Mouse (Mus musculus) cerebellum, adult 2 months (tissue): ENCODE data around the gene Ptpra. TPM values are rescaled to one million over a fixed set of nuclear protein-coding genes. Genes with fewer than 3 reads are reported as not detected.

Experiments
- DNase-seq, 2 experiments: peaks; one replicate each; pipeline ENCODE4 v3.0.0; 2021
- H3K27ac ChIP-seq: fragments of 200-500 bp; 2 replicates; pipeline ENCODE4 v1.5.1; 2012; ENCODE audit warnings: low read length, control low read depth, inconsistent platforms; ENCODE audit not compliant: insufficient read depth
- H3K27me3 ChIP-seq: fragments of 200-500 bp; 2 replicates; pipeline ENCODE4 v1.6.1; 2012; ENCODE audit warnings: inconsistent platforms, mild to moderate bottlenecking, low read length, moderate library complexity; ENCODE audit not compliant: control insufficient read depth, insufficient read depth
- H3K4me1 ChIP-seq: fragments of 200-500 bp; 2 replicates; pipeline ENCODE4 v1.6.1; 2011; ENCODE audit warnings: low read length; ENCODE audit not compliant: control insufficient read depth, insufficient read depth
- H3K4me3 ChIP-seq: fragments of 200-500 bp; replicated peaks from 2 replicates; pipeline ENCODE3; 2011; ENCODE audit warnings: mild to moderate bottlenecking, low read depth, low read length, control low read depth; ENCODE audit not compliant: insufficient read depth
- CTCF ChIP-seq: fragments of 200-500 bp; IDR thresholded peaks from 2 replicates; pipeline ENCODE4 v1.5.1; 2011; ENCODE audit warnings: low read depth, mild to moderate bottlenecking, control low read depth, low read length, moderate library complexity, borderline replicate concordance; ENCODE audit not compliant: insufficient read depth
- POLR2A ChIP-seq: fragments of 200-500 bp; IDR thresholded peaks from 2 replicates; pipeline ENCODE4 v1.6.1; 2011; ENCODE audit warnings: low read length, control low read depth, borderline replicate concordance; ENCODE audit not compliant: insufficient read depth
- WGBS: fragments of 180-500 bp; shearing (Covaris S2); methylation state at CpG from one replicate; pipeline ENCODE4 v1.1.7; 2018; 5-methylcytosine and 5-hydroxymethylcytosine counted together
- polyA plus RNA-seq: library from polyadenylated mRNA; depleted of rRNA; stranded (reverse); fragments of >200 nt; gene quantifications from 2 replicates; pipeline ENCODE4 v1.2.3, GENCODE M21; 2012

The Ptpra gene
- polyA plus RNA-seq, 1 experiment = 159 TPM

GRCm38 (mm10) chr2:130582552-130582951 is 132.5 kb downstream of the Ptpra start, which contains the start of gene Avp:
TSS of gene Avp (minus strand) at chr2:130582554.
- DNase-seq = no peak
- no peak within 1 kb of the TSS for H3K27ac ChIP-seq
- peaks cover 6% of the 10 kb centered on the region; the same call in 1 of the 2 replicates for H3K4me1 ChIP-seq
- no peak for TF ChIP-seq CTCF
- WGBS = 37% methylated on average over 10 of the region's 10 CpGs
- H3K27me3 ChIP-seq = no peaks in the 10 kb centered on the region; the same call in 1 of the 2 replicates
- H3K4me3 ChIP-seq = no peak within 1 kb of the TSS

DNA sequence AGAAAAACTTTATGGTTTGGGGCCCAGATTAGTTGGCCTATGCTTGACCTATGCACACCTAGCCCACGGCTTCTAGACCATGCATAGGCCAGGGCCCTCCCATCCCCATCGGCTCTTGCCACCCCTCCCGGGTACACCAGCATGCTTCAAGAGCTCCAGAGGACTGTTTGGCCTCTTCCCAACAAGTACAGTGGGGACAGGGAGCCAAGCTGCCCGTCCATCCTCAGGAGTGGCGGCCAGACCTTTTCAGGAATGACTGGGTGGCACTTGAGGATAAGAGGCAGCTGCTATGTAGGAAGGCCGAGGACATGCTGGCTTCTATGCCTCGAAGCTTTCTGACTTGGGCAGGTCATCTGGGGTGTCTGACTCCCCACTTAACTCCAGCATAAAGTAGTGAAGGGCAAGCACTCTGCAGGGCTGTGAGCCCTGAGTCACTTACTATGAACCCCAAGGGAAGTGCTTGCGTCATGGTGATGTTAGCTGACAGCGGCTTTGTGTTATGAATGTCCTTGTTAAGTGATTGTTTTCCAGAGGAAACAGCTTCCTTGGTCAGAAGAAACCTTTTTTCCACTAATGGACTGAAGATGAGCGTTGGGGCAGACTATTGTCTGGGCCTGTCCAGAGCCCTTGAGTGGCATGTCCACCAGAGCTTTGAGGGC is 134.0 kb downstream of the Ptpra start:
- TF ChIP-seq CTCF (no peak), POLR2A (no peak)
- 49% methylated on average over 10 of the region's 10 CpGs for WGBS
- H3K27ac ChIP-seq = no peak overlapping the region

GRCm38 (mm10) chr2:130586016-130586415 is 135.9 kb downstream of the Ptpra start:
- Histone ChIP-seq H3K27ac (no peak overlapping the region), H3K4me1 (peaks cover 3% of the 10 kb centered on the region; the same call in 1 of the 2 replicates), H3K4me3 (no peak overlapping the region), H3K27me3 (no peaks in the 10 kb centered on the region)
- 87% methylated on average over 6 of the region's 6 CpGs for WGBS
- no peak for DNase-seq
- no peak for TF ChIP-seq POLR2A
- TF ChIP-seq CTCF = no peak

More for the DNA sequence above, 134.0 kb downstream of the Ptpra start:
- Histone ChIP-seq H3K4me1 (peaks cover 4% of the 10 kb centered on the region; the same call in 1 of the 2 replicates), H3K27me3 (no peaks in the 10 kb centered on the region; the same call in 1 of the 2 replicates), H3K4me3 (no peak overlapping the region)
- no peak for DNase-seq

- DNase-seq = no peak
- Histone ChIP-seq H3K4me3 (no peak overlapping the region), H3K4me1 (no peaks in the 10 kb centered on the region), H3K27ac (no peak overlapping the region), H3K27me3 (no peaks in the 10 kb centered on the region)
- WGBS = 76% methylated on average over 2 of the region's 2 CpGs
- TF ChIP-seq CTCF (no peak), POLR2A (no peak)
Measured at GRCm38 (mm10) chr2:130588373-130588772, 138.3 kb downstream of the Ptpra start.

- Histone ChIP-seq H3K27me3 (no peaks in the 10 kb centered on the region), H3K4me1 (no peaks in the 10 kb centered on the region), H3K27ac (no peak overlapping the region), H3K4me3 (no peak overlapping the region)
- no peak for DNase-seq
- TF ChIP-seq POLR2A = no peak
- TF ChIP-seq CTCF = no peak
- 27% methylated on average over 4 of the region's 4 CpGs for WGBS
Measured at GRCm38 (mm10) chr2:130589157-130589556, 139.1 kb downstream of the Ptpra start.

DNA sequence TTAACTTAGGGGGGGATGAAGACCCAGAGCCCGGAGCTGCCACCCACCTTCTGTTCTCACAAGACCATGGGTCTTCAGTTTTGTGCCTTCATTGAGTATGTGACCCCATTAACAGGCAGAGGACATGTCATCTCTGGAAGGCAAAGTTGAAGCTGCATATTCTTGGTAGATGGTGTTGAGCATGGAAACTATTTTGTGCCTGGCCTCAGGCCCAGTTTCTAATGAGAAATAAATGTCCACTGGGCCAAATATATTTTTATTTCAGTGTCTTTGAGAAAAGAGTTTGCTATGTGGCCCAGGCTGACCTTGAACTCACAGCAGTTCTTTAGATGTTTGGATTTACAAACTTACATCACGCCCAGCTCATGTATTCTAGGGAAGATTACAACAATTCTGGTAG is 139.7 kb downstream of the Ptpra start:
- H3K4me1 ChIP-seq = no peaks in the 10 kb centered on the region
- H3K4me3 ChIP-seq = no peak overlapping the region
- H3K27me3 ChIP-seq = no peaks in the 10 kb centered on the region
- DNase-seq = no peak
- 96% methylated on average over 2 of the region's 2 CpGs for WGBS
- no peak overlapping the region for H3K27ac ChIP-seq
- no peak for TF ChIP-seq POLR2A
- no peak for TF ChIP-seq CTCF

DNA sequence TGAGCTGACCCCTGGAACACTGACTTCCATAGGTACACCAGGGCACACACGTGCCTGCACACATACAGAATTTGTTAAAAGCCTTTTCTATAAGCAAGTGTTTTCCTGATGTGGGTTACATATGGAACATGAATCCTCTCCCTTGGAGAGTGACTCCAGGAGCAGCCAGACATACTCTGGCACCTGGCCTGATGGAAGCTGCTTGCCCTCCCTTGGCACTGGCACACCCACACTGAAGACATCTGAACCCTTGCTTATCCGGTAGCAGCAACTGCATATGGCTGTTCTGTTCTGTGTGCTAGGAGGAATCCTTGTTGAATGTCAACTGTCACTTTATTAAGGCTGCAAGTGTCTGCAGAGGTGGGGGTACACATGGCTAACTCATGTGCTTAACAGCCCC is 140.9 kb downstream of the Ptpra start:
- no peak for TF ChIP-seq POLR2A
- TF ChIP-seq CTCF = no peak
- Histone ChIP-seq H3K27ac (no peak overlapping the region), H3K4me3 (no peak overlapping the region), H3K27me3 (no peaks in the 10 kb centered on the region), H3K4me1 (no peaks in the 10 kb centered on the region)
- 66% methylated on average over 2 of the region's 2 CpGs for WGBS
- DNase-seq = no peak

DNA sequence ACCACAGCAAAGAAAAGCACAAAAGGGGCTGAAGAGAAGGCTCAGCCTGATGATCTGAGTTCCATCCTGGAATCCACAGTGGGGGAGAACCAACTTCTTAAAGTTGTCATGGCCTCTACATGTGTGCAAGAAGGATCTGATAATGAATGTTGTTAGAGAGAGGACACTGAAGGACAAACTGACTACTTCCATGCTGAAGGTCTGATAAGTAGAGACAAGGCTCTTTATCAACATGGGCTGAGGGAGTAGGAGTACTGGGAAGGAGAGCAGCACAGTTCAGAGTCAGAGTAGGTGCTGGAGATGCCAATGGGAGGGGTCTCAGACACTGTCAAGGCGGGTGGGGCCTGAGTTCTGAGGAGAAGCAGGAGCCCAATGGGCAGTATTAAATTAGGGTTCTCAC is 145.5 kb downstream of the Ptpra start:
- 93% methylated on average over 1 of the region's 1 CpGs for WGBS
- TF ChIP-seq POLR2A = no peak
- TF ChIP-seq CTCF = no peak
- Histone ChIP-seq H3K27me3 (no peaks in the 10 kb centered on the region), H3K4me3 (no peak overlapping the region), H3K4me1 (no peaks in the 10 kb centered on the region), H3K27ac (no peak overlapping the region)
- DNase-seq = no peak
